Mouse (Mus musculus) cerebellum, adult 2 months (tissue): ENCODE data around the gene Dlg1. TPM values are rescaled to one million over a fixed set of nuclear protein-coding genes. Genes with fewer than 3 reads are reported as not detected.

ENCODE experiments used
- DNase-seq, 2 experiments: peaks; one replicate each; pipeline ENCODE4 v3.0.0; 2021
- H3K27ac ChIP-seq: fragments of 200-500 bp; 2 replicates; pipeline ENCODE4 v1.5.1; 2012; ENCODE audit warnings: low read length, control low read depth, inconsistent platforms; ENCODE audit not compliant: insufficient read depth
- H3K27me3 ChIP-seq: fragments of 200-500 bp; 2 replicates; pipeline ENCODE4 v1.6.1; 2012; ENCODE audit warnings: inconsistent platforms, mild to moderate bottlenecking, low read length, moderate library complexity; ENCODE audit not compliant: control insufficient read depth, insufficient read depth
- H3K4me1 ChIP-seq: fragments of 200-500 bp; 2 replicates; pipeline ENCODE4 v1.6.1; 2011; ENCODE audit warnings: low read length; ENCODE audit not compliant: control insufficient read depth, insufficient read depth
- H3K4me3 ChIP-seq: fragments of 200-500 bp; replicated peaks from 2 replicates; pipeline ENCODE3; 2011; ENCODE audit warnings: mild to moderate bottlenecking, low read depth, low read length, control low read depth; ENCODE audit not compliant: insufficient read depth
- CTCF ChIP-seq: fragments of 200-500 bp; IDR thresholded peaks from 2 replicates; pipeline ENCODE4 v1.5.1; 2011; ENCODE audit warnings: low read depth, mild to moderate bottlenecking, control low read depth, low read length, moderate library complexity, borderline replicate concordance; ENCODE audit not compliant: insufficient read depth
- POLR2A ChIP-seq: fragments of 200-500 bp; IDR thresholded peaks from 2 replicates; pipeline ENCODE4 v1.6.1; 2011; ENCODE audit warnings: low read length, control low read depth, borderline replicate concordance; ENCODE audit not compliant: insufficient read depth
- WGBS: fragments of 180-500 bp; shearing (Covaris S2); methylation state at CpG from one replicate; pipeline ENCODE4 v1.1.7; 2018; 5-methylcytosine and 5-hydroxymethylcytosine counted together
- polyA plus RNA-seq: library from polyadenylated mRNA; depleted of rRNA; stranded (reverse); fragments of >200 nt; gene quantifications from 2 replicates; pipeline ENCODE4 v1.2.3, GENCODE M21; 2012

The Dlg1 gene
- polyA plus RNA-seq, 1 experiment: 82.2 TPM

GRCm38 (mm10) chr16:31641776-31642175 lies 21.5 kb upstream of the Dlg1 start:
- Histone ChIP-seq H3K4me1 (no peaks in the 10 kb centered on the region), H3K27me3 (no peaks in the 10 kb centered on the region), H3K4me3 (no peak overlapping the region), H3K27ac (no peak overlapping the region)
- no peak for DNase-seq
- 77% methylated on average over 4 of the region's 4 CpGs for WGBS
- no peak for TF ChIP-seq CTCF
- TF ChIP-seq POLR2A: no peak

- no peak for DNase-seq
- Histone ChIP-seq H3K4me3 (no peak overlapping the region), H3K27ac (no peak overlapping the region), H3K27me3 (no peaks in the 10 kb centered on the region), H3K4me1 (peaks cover 7% of the 10 kb centered on the region; the same call in 1 of the 2 replicates)
- 83% methylated on average over 7 of the region's 7 CpGs for WGBS
- TF ChIP-seq CTCF (no peak), POLR2A (no peak)
Observed at GRCm38 (mm10) chr16:31647221-31647620, 16.0 kb upstream of the Dlg1 start.

- no peaks in the 10 kb centered on the region for H3K27me3 ChIP-seq
- WGBS: 71% methylated on average over 6 of the region's 6 CpGs
- no peak overlapping the region for H3K27ac ChIP-seq
- H3K4me3 ChIP-seq: no peak overlapping the region
- DNase-seq: no peak
- peaks cover 7% of the 10 kb centered on the region; the same call in 1 of the 2 replicates for H3K4me1 ChIP-seq
- TF ChIP-seq CTCF (no peak), POLR2A (no peak)
Observed at GRCm38 (mm10) chr16:31650788-31651187, 12.5 kb upstream of the Dlg1 start.

- H3K4me1 ChIP-seq: peaks cover 7% of the 10 kb centered on the region; the same call in 1 of the 2 replicates
- 16% methylated on average over 3 of the region's 3 CpGs for WGBS
- no peak overlapping the region for H3K27ac ChIP-seq
- no peak for TF ChIP-seq POLR2A
- no peak for TF ChIP-seq CTCF
- no peaks in the 10 kb centered on the region for H3K27me3 ChIP-seq
- peak; percentile 68 to 82 for DNase-seq
- no peak overlapping the region for H3K4me3 ChIP-seq
Observed at GRCm38 (mm10) chr16:31651541-31651940, 11.7 kb upstream of the Dlg1 start.

GRCm38 (mm10) chr16:31652115-31652843 lies 11.0 kb upstream of the Dlg1 start:
- Histone ChIP-seq H3K4me3 (no peak overlapping the region), H3K4me1 (peaks cover 7% of the 10 kb centered on the region; the same call in 1 of the 2 replicates), H3K27me3 (no peaks in the 10 kb centered on the region), H3K27ac (no peak overlapping the region)
- no peak for TF ChIP-seq CTCF
- TF ChIP-seq POLR2A: no peak
- DNase-seq: no peak
- 71% methylated on average over 9 of the region's 9 CpGs for WGBS

GRCm38 (mm10) chr16:31653616-31654015 lies 9.6 kb upstream of the Dlg1 start:
- Histone ChIP-seq H3K27ac (no peak overlapping the region), H3K4me1 (peaks cover 9% of the 10 kb centered on the region; the same call in 1 of the 2 replicates), H3K4me3 (no peak overlapping the region), H3K27me3 (no peaks in the 10 kb centered on the region)
- 92% methylated on average over 5 of the region's 5 CpGs for WGBS
- TF ChIP-seq POLR2A (no peak), CTCF (no peak)
- DNase-seq: no peak

GRCm38 (mm10) chr16:31654021-31654420 lies 9.2 kb upstream of the Dlg1 start:
- no peak overlapping the region for H3K4me3 ChIP-seq
- WGBS: 79% methylated on average over 7 of the region's 7 CpGs
- no peak for TF ChIP-seq POLR2A
- no peak for TF ChIP-seq CTCF
- no peaks in the 10 kb centered on the region for H3K27me3 ChIP-seq
- DNase-seq: no peak
- peaks cover 13% of the 10 kb centered on the region for H3K4me1 ChIP-seq
- no peak overlapping the region for H3K27ac ChIP-seq

GRCm38 (mm10) chr16:31655531-31655930 lies 7.7 kb upstream of the Dlg1 start:
- TF ChIP-seq CTCF (no peak), POLR2A (no peak)
- DNase-seq: no peak
- WGBS: 97% methylated on average over 2 of the region's 2 CpGs
- peaks cover 14% of the 10 kb centered on the region for H3K4me1 ChIP-seq
- no peak overlapping the region for H3K4me3 ChIP-seq
- H3K27ac ChIP-seq: no peak overlapping the region
- no peaks in the 10 kb centered on the region for H3K27me3 ChIP-seq
